Mouse (Mus musculus): ENCODE measurements around the gene Foxf2.

DNA sequence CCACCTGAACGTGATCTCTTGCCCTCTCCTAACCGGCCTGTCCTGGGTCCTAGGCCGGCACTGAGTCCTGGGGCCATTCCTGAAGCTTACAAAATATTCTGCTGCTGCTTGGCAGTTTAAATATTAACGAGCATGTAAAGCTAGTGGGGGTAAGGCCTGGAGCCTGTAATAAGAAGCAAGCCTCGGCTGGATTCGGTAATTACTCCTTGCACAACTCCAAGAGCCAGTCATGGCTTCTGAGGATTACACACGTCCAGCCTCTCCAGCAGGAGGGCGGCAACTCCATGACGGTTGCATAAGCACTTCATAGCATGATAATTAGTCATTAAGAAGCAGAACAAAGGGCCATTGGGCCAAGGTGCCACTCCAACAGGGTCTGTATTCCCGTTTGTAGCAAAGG lies 47.2 kb upstream of the Foxf2 start:
- TF ChIP-seq MAX (IDR thresholded peaks at IDR 0.05; ENCODE audit: low read depth) (no peak), POLR2A (IDR thresholded peaks at IDR 0.05; ENCODE audit: insufficient read length, low read depth) (no peak), USF1 (IDR thresholded peaks at IDR 0.05; ENCODE audit: low read depth) (no peak), E2F4 (IDR thresholded peaks at IDR 0.05; ENCODE audit: insufficient read depth) (no peak), TCF12 (IDR thresholded peaks at IDR 0.05; ENCODE audit: insufficient read depth, poor library complexity, severe bottlenecking) (no peak), TCF3 (IDR thresholded peaks at IDR 0.05; ENCODE audit: insufficient read length, low read depth) (no peak), POLR2AphosphoS2 (IDR thresholded peaks at IDR 0.05; ENCODE audit: insufficient read length, low read depth) (no peak), MYOG (IDR thresholded peaks at IDR 0.05; ENCODE audit: control insufficient read depth in 1 of 3, insufficient read depth in 1 of 3, insufficient read length in 2 of 3, low read depth in 2 of 3) (no peak), CEBPB (IDR thresholded peaks at IDR 0.05; ENCODE audit: insufficient read depth, poor library complexity, severe bottlenecking) (no peak), SRF (IDR thresholded peaks at IDR 0.05; ENCODE audit: control insufficient read depth, insufficient read length, low read depth) (no peak), MYOD1 (IDR thresholded peaks at IDR 0.05; ENCODE audit: control insufficient read depth in 1 of 3, insufficient read length in 2 of 3, low read depth in 2 of 3) (no peak)

Data from myocyte (in vitro differentiated cells).